Comparison of ENCODE assay signal across 16 mouse cellular contexts in genomic region chr3:66172907-66173306, GRCm38 (mm10). TPM values are rescaled to one million over a fixed set of nuclear protein-coding genes. Genes with fewer than 3 reads are reported as not detected.
DNase-seq lines count a peak whose midpoint lies in the region; ATAC-seq and TF ChIP-seq lines count a peak whose summit lies in the region.
"Had no signal": no experiment of that assay in that cellular context is flagged by ENCODE, and none has a peak within 500 bp of the region (broad histone marks: within the 10 kb centered on the region; RNA-seq: fewer than 3 reads in every experiment).

No protein-coding gene starts in this region.

- H3K4me1 ChIP-seq in heart, adult 2 months (ENCODE audit: control insufficient read depth, insufficient read depth, low read length) = no peaks in the 10 kb centered on the region
- no peaks in the 10 kb centered on the region for H3K4me1 ChIP-seq in lung, embryonic 16.5 days (replicated peaks; ENCODE audit: control insufficient read depth, insufficient read depth, low read length)
- H3K4me1 ChIP-seq: midbrain, embryonic 12.5 days; neural tube, embryonic 12.5 days had no signal

- no peak for ATAC-seq in cerebellum, adult (ENCODE audit: insufficient number of reproducible peaks, low FRiP score, low TSS enrichment)
- ATAC-seq in lung, embryonic 16.5 days (ENCODE audit: low read depth) = peak; percentile 81
- no peak for ATAC-seq in CD4-positive, CD25-positive, alpha-beta regulatory T cell, adult 4 months

- no peak overlapping the region for H3K4me2 ChIP-seq in lung, embryonic 16.5 days (ENCODE audit: low read depth, low read length)
- H3K4me2 ChIP-seq: forebrain, embryonic 12.5 days; midbrain, embryonic 12.5 days; neural tube, embryonic 12.5 days had no signal

- no peaks in the 10 kb centered on the region for H3K36me3 ChIP-seq in heart, adult 2 months (ENCODE audit: control insufficient read depth, insufficient read depth, low read length)
- H3K36me3 ChIP-seq in lung, embryonic 16.5 days (ENCODE audit: control insufficient read depth, insufficient read depth, low read length) = no peaks in the 10 kb centered on the region
- H3K36me3 ChIP-seq: forebrain, embryonic 12.5 days; midbrain, embryonic 12.5 days; neural tube, embryonic 12.5 days had no signal

- no peak overlapping the region for H3K9ac ChIP-seq in heart, adult 2 months (ENCODE audit: low read depth, low read length)
- H3K9ac ChIP-seq in lung, embryonic 16.5 days (ENCODE audit: low read length) = no peak overlapping the region
- H3K9ac ChIP-seq: forebrain, embryonic 12.5 days; midbrain, embryonic 12.5 days; neural tube, embryonic 12.5 days had no signal

- TF ChIP-seq EP300 in heart, adult 2 months (IDR thresholded peaks at IDR 0.05; ENCODE audit: insufficient read depth, low read depth, low read length) = no peak

- no peaks in the 10 kb centered on the region for H3K27me3 ChIP-seq in heart, adult 2 months (ENCODE audit: control insufficient read depth, insufficient read depth, low read length)
- no peaks in the 10 kb centered on the region for H3K27me3 ChIP-seq in lung, embryonic 16.5 days (ENCODE audit: control insufficient read depth, insufficient read depth, low read depth, low read length)
- H3K27me3 ChIP-seq: forebrain, embryonic 12.5 days; midbrain, embryonic 12.5 days; neural tube, embryonic 12.5 days had no signal

- no peaks in the 10 kb centered on the region for H3K79me2 ChIP-seq in heart, adult 2 months (replicated peaks; ENCODE audit: control insufficient read depth, insufficient read depth, low read length)

- no peak for TF ChIP-seq POLR2A in heart, adult 2 months (IDR thresholded peaks at IDR 0.05; ENCODE audit: insufficient read depth, low read depth, low read length)

- peak; percentile 2 for DNase-seq in cerebellum, adult 11-12 months
- peak; percentile 5 for DNase-seq in heart, postnatal 4 days
- DNase-seq in heart, adult 2 months = no peak
- DNase-seq in lung, postnatal 25 days (ENCODE audit: low spot score) = no peak
- peak; percentile 39 for DNase-seq in lung, postnatal 10 days
- DNase-seq: cerebellum, adult 8-10 months; kidney, adult 18-20 months; kidney, postnatal 4 days; retina, postnatal 1 day; thymus, adult 18-20 months had no signal

- no peak overlapping the region for H3K4me3 ChIP-seq in heart, adult 2 months
- H3K4me3 ChIP-seq in lung, embryonic 16.5 days (ENCODE audit: low read length) = no peak overlapping the region
- H3K4me3 ChIP-seq: forebrain, embryonic 12.5 days; midbrain, embryonic 12.5 days; neural tube, embryonic 12.5 days had no signal

- intact Hi-C loops in heart, adult 2 months (cut with DNase I) = no loop called here

- WGBS in heart, adult 2 months = 62% methylated on average over 5 of the region's 5 CpGs
- 46% methylated on average over 5 of the region's 5 CpGs for WGBS in lung, embryonic 16.5 days

- no peaks in the 10 kb centered on the region for H3K9me3 ChIP-seq in lung, embryonic 16.5 days (ENCODE audit: control insufficient read depth, low read length)
- H3K9me3 ChIP-seq: forebrain, embryonic 12.5 days; midbrain, embryonic 12.5 days; neural tube, embryonic 12.5 days had no signal

- no peak overlapping the region for H3K27ac ChIP-seq in heart, adult 2 months
- H3K27ac ChIP-seq in lung, embryonic 16.5 days (ENCODE audit: low read length) = no peak overlapping the region
- H3K27ac ChIP-seq: forebrain, embryonic 12.5 days; midbrain, embryonic 12.5 days; neural tube, embryonic 12.5 days had no signal

- no peak for TF ChIP-seq CTCF in heart, adult 2 months (IDR thresholded peaks at IDR 0.05)

RNA-seq across cellular contexts. Expression of gene Ptx3, which starts 46.8 kb away (rescaled TPM):
- 1 to 10 TPM; 3.7 to 4.3 TPM for total RNA-seq in heart, postnatal 4 days (2021)
- total RNA-seq in heart, adult 2 months (2021) = under 1 TPM; 0.50 to 0.52 TPM
- 0.45 and 0.97 TPM in 2 replicates for polyA plus RNA-seq in heart, adult 2 months (2012; rRNA removed)
- 2.0 and 2.8 TPM in 2 replicates for polyA plus RNA-seq in lung, embryonic 16.5 days (2015; fragmentation: Nextera tagmentation; extraction: Ambion mirVana)
- polyA plus RNA-seq in CD4-positive, CD25-positive, alpha-beta regulatory T cell, adult 4 months (2017; shearing (Covaris generic)) = not detected

Comparison
In these comparisons a context has a peak if more than half of its experiments do, and no peak if none do; other contexts are left out.
1. DNase-seq: peak in cerebellum, adult 11-12 months (single experiment), heart, postnatal 4 days (single experiment) and lung, postnatal 10 days (single experiment); none in heart, adult 2 months (0 of 2) and lung, postnatal 25 days (single experiment).